Mouse (Mus musculus) heart, adult 2 months (tissue): ENCODE data around the gene Pde4c. TPM values are rescaled to one million over a fixed set of nuclear protein-coding genes. Genes with fewer than 3 reads are reported as not detected.

Experiments used
- DNase-seq, 2 experiments: peaks; one replicate each; pipeline ENCODE4 v3.0.0; 2021
- H3K27ac ChIP-seq: fragments of 200-600 bp; 2 replicates; pipeline ENCODE4 v1.8.1; 2022
- H3K27me3 ChIP-seq: fragments of 200-500 bp; 2 replicates; pipeline ENCODE4 v1.6.1; 2012; ENCODE audit warnings: mild to moderate bottlenecking, low read length, inconsistent platforms, mixed read lengths; ENCODE audit not compliant: control insufficient read depth, insufficient read depth
- H3K36me3 ChIP-seq: fragments of 200-500 bp; 2 replicates; pipeline ENCODE4 v1.6.1; 2012; ENCODE audit warnings: low read length, inconsistent platforms; ENCODE audit not compliant: control insufficient read depth, insufficient read depth
- H3K4me1 ChIP-seq: fragments of 200-500 bp; 2 replicates; pipeline ENCODE4 v1.6.1; 2011; ENCODE audit warnings: low read length; ENCODE audit not compliant: control insufficient read depth, insufficient read depth
- H3K4me3 ChIP-seq: fragments of 200-600 bp; 2 replicates; pipeline ENCODE4 v1.8.1; 2022
- H3K79me2 ChIP-seq: fragments of 200-500 bp; replicated peaks from 2 replicates; pipeline ENCODE4 v1.6.1; 2012; ENCODE audit warnings: mild to moderate bottlenecking, inconsistent platforms, low read length, moderate library complexity, mixed read lengths; ENCODE audit not compliant: control insufficient read depth, insufficient read depth
- H3K9ac ChIP-seq: fragments of 200-500 bp; 2 replicates; pipeline ENCODE4 v1.6.1; 2012; ENCODE audit warnings: low read depth, mild to moderate bottlenecking, control low read depth, inconsistent platforms, low read length, mixed read lengths
- CTCF ChIP-seq: fragments of 200-600 bp; IDR thresholded peaks from 2 replicates; pipeline ENCODE4 v1.8.1; 2022; ENCODE audit warnings: antibody characterized with exemption, mild to moderate bottlenecking, moderate library complexity
- EP300 ChIP-seq: fragments of 200-500 bp; IDR thresholded peaks from 2 replicates; pipeline ENCODE4 v1.6.1; 2011; ENCODE audit warnings: low read depth, low read length, control low read depth; ENCODE audit not compliant: insufficient read depth
- POLR2A ChIP-seq: fragments of 200-500 bp; IDR thresholded peaks from 2 replicates; pipeline ENCODE4 v1.6.1; 2011; ENCODE audit warnings: mild to moderate bottlenecking, low read depth, low read length, control low read depth; ENCODE audit not compliant: insufficient read depth
- WGBS: fragments of 180-500 bp; shearing (Covaris S2); methylation state at CpG from one replicate; pipeline ENCODE4 v1.1.7; 2018; 5-methylcytosine and 5-hydroxymethylcytosine counted together
- intact Hi-C: fragments of 180-260 bp; cut with DNase I; formaldehyde crosslinking; loops from one replicate; pipeline ENCODE4 v1.15.1; 2025
- polyA plus RNA-seq: library from polyadenylated mRNA; depleted of rRNA; stranded (reverse); fragments of >200 nt; gene quantifications from 2 replicates; pipeline ENCODE4 v1.2.3, GENCODE M21; 2012
- total RNA-seq, 2 experiments: library from RNA; stranded (reverse); gene quantifications; 2 replicates each; pipeline ENCODE4 v1.2.3; 2021

The Pde4c gene
- total and polyA plus RNA-seq, 3 experiments: 2.3 to 11.0 (median 2.7) TPM

DNA sequence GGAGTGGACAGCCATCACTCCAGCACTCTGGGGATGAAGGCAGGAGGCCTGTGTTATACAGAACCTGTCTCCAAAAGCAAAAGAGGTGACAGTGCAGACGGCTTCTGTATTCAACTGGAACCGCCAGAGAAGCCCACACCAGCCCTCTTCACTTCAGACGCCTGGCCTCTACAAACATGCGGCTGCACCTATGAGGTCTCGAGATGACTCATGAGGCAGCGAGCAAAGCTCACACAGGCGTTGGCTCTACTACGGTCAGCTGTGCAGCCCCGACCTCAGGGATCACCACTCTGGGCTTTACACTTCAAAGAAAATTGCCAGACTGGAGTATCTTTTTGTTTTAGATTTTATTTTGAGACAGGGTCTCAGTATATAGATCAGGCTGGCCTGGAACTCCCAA, 49.4 kb downstream of the Pde4c start:
- intact Hi-C loops: loop anchor here (10.0 kb wide), 1 partner anchor 248 kb away; the partner anchor contains the start of genes Fkbp8 and Kxd1
- no peak overlapping the region for H3K9ac ChIP-seq
- H3K27ac ChIP-seq: no peak overlapping the region; the same call in 1 of the 2 replicates
- no peaks in the 10 kb centered on the region for H3K36me3 ChIP-seq
- H3K4me1 ChIP-seq: peaks cover 10% of the 10 kb centered on the region
- DNase-seq: no peak
- no peaks in the 10 kb centered on the region; the same call in none of the 2 replicates for H3K79me2 ChIP-seq
- no peaks in the 10 kb centered on the region for H3K27me3 ChIP-seq
- no peak overlapping the region for H3K4me3 ChIP-seq
- WGBS: 84% methylated on average over 9 of the region's 9 CpGs
- no peak for TF ChIP-seq POLR2A

- H3K79me2 ChIP-seq: no peaks in the 10 kb centered on the region; the same call in none of the 2 replicates
- DNase-seq: no peak
- intact Hi-C loops: loop anchor here (10.0 kb wide), 1 partner anchor 249 kb away; the partner anchor contains the start of genes Fkbp8 and Kxd1
- H3K4me3 ChIP-seq: no peak overlapping the region
- peaks cover 12% of the 10 kb centered on the region for H3K4me1 ChIP-seq
- no peak overlapping the region; the same call in 1 of the 2 replicates for H3K27ac ChIP-seq
- no peak for TF ChIP-seq POLR2A
- TF ChIP-seq EP300: no peak
- TF ChIP-seq CTCF: no peak
- no peaks in the 10 kb centered on the region for H3K27me3 ChIP-seq
- no peak overlapping the region for H3K9ac ChIP-seq
- H3K36me3 ChIP-seq: no peaks in the 10 kb centered on the region
- WGBS: 79% methylated on average over 5 of the region's 5 CpGs
Observed at GRCm38 (mm10) chr8:70773410-70773809, 49.9 kb downstream of the Pde4c start.

GRCm38 (mm10) chr8:70773833-70774232, 50.3 kb downstream of the Pde4c start:
- intact Hi-C loops: loop anchor here (10.0 kb wide), 1 partner anchor 249 kb away; the partner anchor contains the start of genes Fkbp8 and Kxd1
- H3K4me3 ChIP-seq: no peak overlapping the region
- H3K27me3 ChIP-seq: no peaks in the 10 kb centered on the region
- peaks cover 12% of the 10 kb centered on the region for H3K4me1 ChIP-seq
- peak overlapping the region; percentile 36 for H3K27ac ChIP-seq
- no peaks in the 10 kb centered on the region; the same call in none of the 2 replicates for H3K79me2 ChIP-seq
- DNase-seq: peak; percentile 89 to 93
- no peaks in the 10 kb centered on the region for H3K36me3 ChIP-seq
- 19% methylated on average over 9 of the region's 9 CpGs for WGBS
- no peak for TF ChIP-seq CTCF
- no peak for TF ChIP-seq EP300
- no peak for TF ChIP-seq POLR2A
- no peak overlapping the region for H3K9ac ChIP-seq

- Histone ChIP-seq H3K9ac (peak overlapping the region; percentile 11; the same call in 1 of the 2 replicates), H3K27ac (peak overlapping the region; percentile 36), H3K4me1 (peaks cover 12% of the 10 kb centered on the region), H3K79me2 (no peaks in the 10 kb centered on the region; the same call in none of the 2 replicates), H3K27me3 (no peaks in the 10 kb centered on the region), H3K4me3 (no peak overlapping the region), H3K36me3 (no peaks in the 10 kb centered on the region)
- intact Hi-C loops: loop anchor here (10.0 kb wide), 1 partner anchor 250 kb away; the partner anchor contains the start of genes Fkbp8 and Kxd1
- WGBS: 86% methylated on average over 18 of the region's 18 CpGs
- no peak for TF ChIP-seq EP300
- TF ChIP-seq POLR2A: no peak
- TF ChIP-seq CTCF: no peak
- no peak for DNase-seq
Observed at GRCm38 (mm10) chr8:70774740-70775139, 51.2 kb downstream of the Pde4c start.

- intact Hi-C loops: loop anchor here (10.0 kb wide), 1 partner anchor 250 kb away; the partner anchor contains the start of genes Fkbp8 and Kxd1
- no peaks in the 10 kb centered on the region for H3K36me3 ChIP-seq
- DNase-seq: peak in 1 of 2 experiments; percentile 45
Observed at GRCm38 (mm10) chr8:70775227-70775626, 51.7 kb downstream of the Pde4c start.

DNA sequence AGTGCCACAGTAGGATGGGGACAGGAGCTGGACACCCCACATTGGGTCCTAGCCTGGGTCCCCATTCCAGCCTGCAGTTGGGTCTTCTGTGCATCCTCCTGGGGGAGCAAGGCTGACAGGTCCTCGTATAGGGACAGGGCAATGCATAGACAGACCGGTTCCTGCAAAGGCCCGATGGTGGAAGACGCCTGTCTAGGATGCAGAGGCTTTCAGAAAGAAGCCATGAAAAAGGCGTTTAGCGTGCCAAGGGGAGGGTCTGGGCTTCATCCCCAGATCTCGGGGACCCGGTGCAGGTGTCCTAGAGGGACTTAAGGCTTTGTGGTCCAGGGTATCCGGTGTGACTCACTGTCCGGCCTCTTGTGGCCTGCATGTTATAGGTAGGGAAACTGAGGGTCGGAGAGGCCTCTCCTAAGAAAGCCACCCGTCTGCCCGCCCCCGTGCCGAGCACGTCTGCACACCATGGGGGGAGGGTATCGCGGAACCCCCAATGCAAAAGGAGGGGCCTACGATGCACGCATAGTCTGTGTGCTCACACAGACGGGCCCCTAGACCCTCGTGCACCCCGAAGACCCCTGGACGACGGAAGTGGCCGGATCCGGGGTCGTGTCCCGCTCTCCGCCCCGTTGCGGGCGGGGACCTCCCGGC, 52.5 kb downstream of the Pde4c start:
- H3K36me3 ChIP-seq: no peaks in the 10 kb centered on the region
- no peak for DNase-seq
- peak overlapping the region; percentile 95 for H3K27ac ChIP-seq
- no peaks in the 10 kb centered on the region for H3K27me3 ChIP-seq
- H3K4me1 ChIP-seq: peaks cover 12% of the 10 kb centered on the region
- no peaks in the 10 kb centered on the region; the same call in none of the 2 replicates for H3K79me2 ChIP-seq
- peak overlapping the region; percentile 93 for H3K9ac ChIP-seq
- 4% methylated on average over 34 of the region's 34 CpGs for WGBS
- intact Hi-C loops: loop anchor here (2.0 to 10.0 kb wide), 2 partner anchors 21 to 251 kb away; partner anchors contain the start of genes Fkbp8 and Kxd1
- TF ChIP-seq CTCF (no peak), EP300 (no peak), POLR2A (no peak)
- peak overlapping the region; percentile 54 for H3K4me3 ChIP-seq

More at GRCm38 (mm10) chr8:70775227-70775626, 51.7 kb downstream of the Pde4c start:
- 0 out of 2 replicates have a peak overlapping the region, but pooled peaks have one; percentile 6 for H3K9ac ChIP-seq
- TF ChIP-seq EP300: no peak
- TF ChIP-seq POLR2A: no peak
- TF ChIP-seq CTCF: no peak
- WGBS: 54% methylated on average over 5 of the region's 5 CpGs
- H3K79me2 ChIP-seq: no peaks in the 10 kb centered on the region; the same call in none of the 2 replicates
- H3K4me3 ChIP-seq: peak overlapping the region; percentile 54; the same call in 1 of the 2 replicates
- H3K27me3 ChIP-seq: no peaks in the 10 kb centered on the region
- peak overlapping the region; percentile 12; the same call in 1 of the 2 replicates for H3K27ac ChIP-seq
- peaks cover 12% of the 10 kb centered on the region for H3K4me1 ChIP-seq
